Mouse (Mus musculus): ENCODE measurements around the gene Gnl1.

DNA sequence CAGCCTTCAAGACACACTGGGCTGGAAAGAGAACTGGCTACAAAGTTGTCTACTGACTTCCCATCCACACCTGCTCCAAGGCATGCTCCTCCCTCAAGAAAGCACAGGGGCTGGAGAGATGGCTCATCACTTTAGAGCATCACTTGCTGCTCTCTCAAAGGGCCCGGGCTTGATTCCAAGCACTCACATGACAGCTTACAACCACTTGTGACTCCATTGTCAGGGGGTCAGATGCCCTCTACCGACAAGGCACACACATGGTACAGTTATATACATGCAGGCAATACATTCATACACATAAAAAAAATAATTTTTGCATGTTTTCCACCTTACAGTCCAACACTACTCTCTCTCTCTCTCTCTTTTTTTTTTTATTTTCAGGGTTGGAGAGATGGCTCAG, 12.0 kb upstream of the Gnl1 start:
- TF ChIP-seq ZC3H11A (IDR thresholded peaks at IDR 0.05; ENCODE audit: low read depth, low read length) (no peak), USF1 (IDR thresholded peaks at IDR 0.05; ENCODE audit: low read depth, low read length) (no peak), MXI1 (IDR thresholded peaks at IDR 0.05; ENCODE audit: low read depth, low read length) (no peak), CTCF (conservative IDR thresholded peaks at IDR 0.05 in 1 of 2, IDR thresholded peaks at IDR 0.05 in 1 of 2; ENCODE audit: low read depth in 2 of 2, low read length in 2 of 2) (no peak), MYC (IDR thresholded peaks at IDR 0.05; ENCODE audit: low read depth, low read length) (no peak), SIN3A (IDR thresholded peaks at IDR 0.05; ENCODE audit: low read length) (no peak), E2F4 (IDR thresholded peaks at IDR 0.05; ENCODE audit: insufficient replicate concordance, low read depth, low read length) (no peak), EP300 (IDR thresholded peaks at IDR 0.05; ENCODE audit: low read length) (no peak), MAFK (IDR thresholded peaks at IDR 0.05; ENCODE audit: insufficient replicate concordance, low read length) (no peak), TBP (conservative IDR thresholded peaks at IDR 0.05; ENCODE audit: low read depth, low read length) (no peak)
